Mouse (Mus musculus): ENCODE data around the gene Pdzk1ip1. TPM values are rescaled to one million over a fixed set of nuclear protein-coding genes. Genes with fewer than 3 reads are reported as not detected.

Gene Pdzk1ip1
- total and polyA plus RNA-seq, 3 experiments: 0.14 TPM; not detected in 2

GRCm38 (mm10) chr4:115062540-115062874 is 26.0 kb upstream of the Pdzk1ip1 start (continued):
- no peak for TF ChIP-seq EP300 (IDR thresholded peaks at IDR 0.05; ENCODE audit: low read depth in 1 of 2, low read length in 2 of 2)

GRCm38 (mm10) chr4:115062875-115063517 is 25.5 kb upstream of the Pdzk1ip1 start:
- Histone ChIP-seq H3K27me3 (ENCODE audit: control insufficient read depth in 1 of 2, insufficient read depth in 2 of 2, low read length in 2 of 2) (no peaks in the 10 kb centered on the region), H3K36me3 (ENCODE audit: control insufficient read depth in 1 of 2, insufficient read depth in 2 of 2, low read length in 2 of 2) (peaks cover 15% of the 10 kb centered on the region in 2 experiments)

DNA sequence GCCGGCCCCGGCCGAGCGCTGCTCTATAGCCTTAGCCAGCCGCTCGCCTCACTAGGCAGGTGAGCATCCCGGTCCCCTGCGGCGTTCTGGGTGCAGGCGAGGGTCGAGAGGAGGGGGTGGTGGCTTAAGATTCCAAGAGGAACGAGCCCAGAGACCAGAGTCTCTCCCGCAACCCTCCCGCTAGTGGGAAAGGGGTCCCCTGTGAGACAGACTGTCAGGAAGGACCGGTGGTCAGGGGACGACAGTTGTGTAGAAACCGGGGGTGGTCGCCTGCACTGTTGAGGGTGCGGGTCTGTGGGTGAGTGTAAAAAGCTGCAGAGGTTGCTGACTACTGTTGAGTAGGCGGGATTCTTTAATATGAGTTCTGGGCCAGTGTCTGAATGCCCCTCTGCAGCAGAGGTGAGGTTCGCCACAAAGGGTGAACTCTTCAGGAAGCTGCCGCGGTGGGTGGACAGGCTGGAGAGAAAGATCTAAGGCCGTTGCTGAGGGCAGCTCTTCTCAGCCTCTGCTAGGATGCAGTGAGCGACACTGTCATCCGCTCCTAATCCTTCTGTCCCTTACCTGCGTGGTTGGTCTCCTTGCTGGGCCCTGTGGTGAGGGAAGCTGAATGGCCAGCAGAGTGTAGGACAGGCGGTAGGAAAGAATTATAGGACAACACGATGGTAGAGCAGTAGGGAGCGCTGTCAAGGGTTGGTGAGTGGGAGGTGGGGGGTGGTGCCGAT is 24.8 kb upstream of the Pdzk1ip1 start:
- H3K4me3 ChIP-seq (ENCODE audit: control insufficient read depth in 1 of 2, insufficient read depth in 1 of 2, low read depth in 2 of 2, low read length in 2 of 2): peak overlapping the region; percentile 59 to 60
- no peaks in the 10 kb centered on the region for H3K9me3 ChIP-seq (replicated peaks; ENCODE audit: insufficient read depth, low read length)
- no peaks in the 10 kb centered on the region for H3K27me3 ChIP-seq (ENCODE audit: control insufficient read depth in 1 of 2, insufficient read depth in 2 of 2, low read length in 2 of 2)
- H3K9ac ChIP-seq (ENCODE audit: control insufficient read depth, low read depth, low read length, poor library complexity, severe bottlenecking): peak overlapping the region; percentile 84
- no peak overlapping the region for H3K27ac ChIP-seq (ENCODE audit: control insufficient read depth, low read depth, low read length)
- DNase-seq (ENCODE audit: low read depth, low spot score): no peak
- 0 out of 4 replicates have a peak, but pooled peaks of 1 of the 2 experiments have one; percentile 30 for TF ChIP-seq POLR2A (IDR thresholded peaks at IDR 0.05; ENCODE audit: control insufficient read depth in 1 of 2, insufficient read depth in 1 of 2, low read depth in 1 of 2, low read length in 2 of 2, poor library complexity in 1 of 2)
- no peak for TF ChIP-seq POLR2AphosphoS2 (IDR thresholded peaks at IDR 0.05; ENCODE audit: low read length)
- no peak for TF ChIP-seq ZC3H11A (IDR thresholded peaks at IDR 0.05; ENCODE audit: low read depth, low read length)
- TF ChIP-seq BHLHE40 (IDR thresholded peaks at IDR 0.05; ENCODE audit: borderline replicate concordance, low read depth, low read length): no peak
- peaks cover 54% of the 10 kb centered on the region for H3K79me2 ChIP-seq (ENCODE audit: control insufficient read depth, insufficient read depth, low read length, poor library complexity)
- peaks cover 0 to 15% of the 10 kb centered on the region in 2 experiments; a peak in 3 of 4 replicates for H3K4me1 ChIP-seq (ENCODE audit: control insufficient read depth in 1 of 2, insufficient read depth in 2 of 2, low read length in 2 of 2)
- H3K36me3 ChIP-seq (ENCODE audit: control insufficient read depth in 1 of 2, insufficient read depth in 2 of 2, low read length in 2 of 2): peaks cover 15% of the 10 kb centered on the region in 2 experiments

More at GRCm38 (mm10) chr4:115062875-115063517, 25.5 kb upstream of the Pdzk1ip1 start:
- Histone ChIP-seq H3K79me2 (ENCODE audit: control insufficient read depth, insufficient read depth, low read length, poor library complexity) (peaks cover 61% of the 10 kb centered on the region), H3K4me3 (ENCODE audit: control insufficient read depth in 1 of 2, insufficient read depth in 1 of 2, low read depth in 2 of 2, low read length in 2 of 2) (peak overlapping the region; percentile 59 to 60), H3K9me3 (replicated peaks; ENCODE audit: insufficient read depth, low read length) (no peaks in the 10 kb centered on the region), H3K27ac (ENCODE audit: control insufficient read depth, low read depth, low read length) (peak overlapping the region; percentile 67), H3K9ac (ENCODE audit: control insufficient read depth, low read depth, low read length, poor library complexity, severe bottlenecking) (peak overlapping the region; percentile 84), H3K4me1 (ENCODE audit: control insufficient read depth in 1 of 2, insufficient read depth in 2 of 2, low read length in 2 of 2) (peaks cover 0 to 15% of the 10 kb centered on the region in 2 experiments; a peak in 3 of 4 replicates)
- peak; percentile 67 for DNase-seq (ENCODE audit: low read depth, low spot score)
- TF ChIP-seq USF1 (IDR thresholded peaks at IDR 0.05; ENCODE audit: low read depth, low read length) (0 out of 2 replicates have a peak, but pooled peaks have one; percentile 35), EP300 (IDR thresholded peaks at IDR 0.05; ENCODE audit: low read depth in 1 of 2, low read length in 2 of 2) (no peak), POLR2A (IDR thresholded peaks at IDR 0.05; ENCODE audit: control insufficient read depth in 1 of 2, insufficient read depth in 1 of 2, low read depth in 1 of 2, low read length in 2 of 2, poor library complexity in 1 of 2) (peak; percentile 49 to 65; a peak in 1 of 4 replicates), MYC (IDR thresholded peaks at IDR 0.05; ENCODE audit: low read depth, low read length) (peak; percentile 71; the same call in 1 of the 2 replicates), POLR2AphosphoS2 (IDR thresholded peaks at IDR 0.05; ENCODE audit: low read length) (no peak), ZNF384 (IDR thresholded peaks at IDR 0.05; ENCODE audit: low read depth, low read length) (no peak), NRF1 (IDR thresholded peaks at IDR 0.05; ENCODE audit: insufficient read depth, low read depth, low read length, poor library complexity, severe bottlenecking) (0 out of 2 replicates have a peak, but pooled peaks have one; percentile 12), MAFK (IDR thresholded peaks at IDR 0.05; ENCODE audit: borderline replicate concordance, low read depth, low read length) (no peak), MXI1 (IDR thresholded peaks at IDR 0.05; ENCODE audit: low read depth, low read length) (peak; percentile 82), MAZ (IDR thresholded peaks at IDR 0.05; ENCODE audit: low read depth, low read length) (no peak), CHD1 (IDR thresholded peaks at IDR 0.05; ENCODE audit: low read depth, low read length) (0 out of 2 replicates have a peak, but pooled peaks have one; percentile 52), E2F4 (IDR thresholded peaks at IDR 0.05; ENCODE audit: borderline replicate concordance, low read depth, low read length) (peak; percentile 33), MAX (IDR thresholded peaks at IDR 0.05; ENCODE audit: low read length) (peak; percentile 59)
